Mouse (Mus musculus): ENCODE measurements around the gene Ces1c. TPM values are rescaled to one million over a fixed set of nuclear protein-coding genes. Genes with fewer than 3 reads are reported as not detected.

Ces1c gene
- polyA plus RNA-seq, 1 experiment: 1.5 TPM

- WGBS: 11% methylated on average over 2 of the region's 2 CpGs
- TF ChIP-seq CTCF (IDR thresholded peaks at IDR 0.05; ENCODE audit: extremely low read depth, insufficient read length, insufficient replicate concordance, low read depth, low read length): no peak
- TF ChIP-seq POLR2A (IDR thresholded peaks at IDR 0.05; ENCODE audit: low read depth, low read length): no peak
- H3K27ac ChIP-seq (ENCODE audit: insufficient read depth, low read depth, low read length): no peak overlapping the region
- H3K4me3 ChIP-seq (ENCODE audit: low read depth, low read length): no peak overlapping the region
- H3K4me1 ChIP-seq (ENCODE audit: control insufficient read depth, insufficient read depth, insufficient read length, low read length): no peaks in the 10 kb centered on the region
- H3K27me3 ChIP-seq (ENCODE audit: control insufficient read depth, insufficient read depth, low read length): no peaks in the 10 kb centered on the region; the same call in 1 of the 2 replicates
- H3K36me3 ChIP-seq (ENCODE audit: control insufficient read depth, insufficient read depth, low read length): no peaks in the 10 kb centered on the region
Observed at GRCm38 (mm10) chr8:93088686-93089122, 42.4 kb downstream of the Ces1c start.

GRCm38 (mm10) chr8:93088193-93088592 lies 42.9 kb downstream of the Ces1c start:
- H3K4me3 ChIP-seq (ENCODE audit: low read depth, low read length): no peak overlapping the region
- no peak for TF ChIP-seq CTCF (IDR thresholded peaks at IDR 0.05; ENCODE audit: extremely low read depth, insufficient read length, insufficient replicate concordance, low read depth, low read length)
- no peak for TF ChIP-seq POLR2A (IDR thresholded peaks at IDR 0.05; ENCODE audit: low read depth, low read length)
- no peak overlapping the region for H3K27ac ChIP-seq (ENCODE audit: insufficient read depth, low read depth, low read length)
- no peaks in the 10 kb centered on the region for H3K36me3 ChIP-seq (ENCODE audit: control insufficient read depth, insufficient read depth, low read length)
- no peaks in the 10 kb centered on the region for H3K4me1 ChIP-seq (ENCODE audit: control insufficient read depth, insufficient read depth, insufficient read length, low read length)
- WGBS: 38% methylated on average over 7 of the region's 7 CpGs
- no peaks in the 10 kb centered on the region; the same call in 1 of the 2 replicates for H3K27me3 ChIP-seq (ENCODE audit: control insufficient read depth, insufficient read depth, low read length)

GRCm38 (mm10) chr8:93079887-93080286 lies 51.2 kb downstream of the Ces1c start, which contains the start of gene Ces1b:
Gene Ces1b (minus strand): TSS chr8:93080017.
- Histone ChIP-seq H3K4me1 (ENCODE audit: control insufficient read depth, insufficient read depth, insufficient read length, low read length) (peaks cover 5% of the 10 kb centered on the region; the same call in 1 of the 2 replicates), H3K27me3 (ENCODE audit: control insufficient read depth, insufficient read depth, low read length) (no peaks in the 10 kb centered on the region; the same call in 1 of the 2 replicates), H3K27ac (ENCODE audit: insufficient read depth, low read depth, low read length) (no peak within 1 kb of the TSS), H3K4me3 (ENCODE audit: low read depth, low read length) (no peak within 1 kb of the TSS), H3K36me3 (ENCODE audit: control insufficient read depth, insufficient read depth, low read length) (no peaks in the 10 kb centered on the region)
- no peak for TF ChIP-seq CTCF (IDR thresholded peaks at IDR 0.05; ENCODE audit: extremely low read depth, insufficient read length, insufficient replicate concordance, low read depth, low read length)
- TF ChIP-seq POLR2A (IDR thresholded peaks at IDR 0.05; ENCODE audit: low read depth, low read length): no peak
- 20% methylated on average over 2 of the region's 2 CpGs for WGBS

- no peaks in the 10 kb centered on the region; the same call in 1 of the 2 replicates for H3K27me3 ChIP-seq (ENCODE audit: control insufficient read depth, insufficient read depth, low read length)
- no peak overlapping the region for H3K27ac ChIP-seq (ENCODE audit: insufficient read depth, low read depth, low read length)
- no peak for TF ChIP-seq CTCF (IDR thresholded peaks at IDR 0.05; ENCODE audit: extremely low read depth, insufficient read length, insufficient replicate concordance, low read depth, low read length)
- TF ChIP-seq POLR2A (IDR thresholded peaks at IDR 0.05; ENCODE audit: low read depth, low read length): no peak
- no peak overlapping the region for H3K4me3 ChIP-seq (ENCODE audit: low read depth, low read length)
- peaks cover 5% of the 10 kb centered on the region; the same call in 1 of the 2 replicates for H3K4me1 ChIP-seq (ENCODE audit: control insufficient read depth, insufficient read depth, insufficient read length, low read length)
- 43% methylated on average over 4 of the region's 4 CpGs for WGBS
- H3K36me3 ChIP-seq (ENCODE audit: control insufficient read depth, insufficient read depth, low read length): no peaks in the 10 kb centered on the region
Observed at GRCm38 (mm10) chr8:93075251-93075650, 55.8 kb downstream of the Ces1c start.

GRCm38 (mm10) chr8:93063416-93064117 lies 67.5 kb downstream of the Ces1c start:
- no peaks in the 10 kb centered on the region for H3K27me3 ChIP-seq (ENCODE audit: control insufficient read depth, insufficient read depth, low read length)
- H3K27ac ChIP-seq (ENCODE audit: insufficient read depth, low read depth, low read length): peak overlapping the region; percentile 59; the same call in 1 of the 2 replicates
- H3K4me3 ChIP-seq (ENCODE audit: low read depth, low read length): no peak overlapping the region
- H3K36me3 ChIP-seq (ENCODE audit: control insufficient read depth, insufficient read depth, low read length): no peaks in the 10 kb centered on the region
- WGBS: 26% methylated on average over 3 of the region's 3 CpGs
- TF ChIP-seq POLR2A (IDR thresholded peaks at IDR 0.05; ENCODE audit: low read depth, low read length) (no peak), CTCF (IDR thresholded peaks at IDR 0.05; ENCODE audit: extremely low read depth, insufficient read length, insufficient replicate concordance, low read depth, low read length) (no peak)
- peaks cover 3% of the 10 kb centered on the region; the same call in 1 of the 2 replicates for H3K4me1 ChIP-seq (ENCODE audit: control insufficient read depth, insufficient read depth, insufficient read length, low read length)

- 11% methylated on average over 2 of the region's 2 CpGs for WGBS
Observed at GRCm38 (mm10) chr8:93059185-93059584, 71.9 kb downstream of the Ces1c start.

GRCm38 (mm10) chr8:93055238-93055637 lies 75.8 kb downstream of the Ces1c start:
- 20% methylated on average over 2 of the region's 2 CpGs for WGBS
- Histone ChIP-seq H3K27me3 (ENCODE audit: control insufficient read depth, insufficient read depth, low read length) (no peaks in the 10 kb centered on the region), H3K4me1 (ENCODE audit: control insufficient read depth, insufficient read depth, insufficient read length, low read length) (peaks cover 4% of the 10 kb centered on the region; the same call in 1 of the 2 replicates), H3K4me3 (ENCODE audit: low read depth, low read length) (no peak overlapping the region), H3K27ac (ENCODE audit: insufficient read depth, low read depth, low read length) (no peak overlapping the region), H3K36me3 (ENCODE audit: control insufficient read depth, insufficient read depth, low read length) (no peaks in the 10 kb centered on the region)
- TF ChIP-seq CTCF (IDR thresholded peaks at IDR 0.05; ENCODE audit: extremely low read depth, insufficient read length, insufficient replicate concordance, low read depth, low read length): no peak
- no peak for TF ChIP-seq POLR2A (IDR thresholded peaks at IDR 0.05; ENCODE audit: low read depth, low read length)

More at GRCm38 (mm10) chr8:93059185-93059584, 71.9 kb downstream of the Ces1c start:
- peak; percentile 49; the same call in 1 of the 2 replicates for TF ChIP-seq CTCF (IDR thresholded peaks at IDR 0.05; ENCODE audit: extremely low read depth, insufficient read length, insufficient replicate concordance, low read depth, low read length)
- no peak for TF ChIP-seq POLR2A (IDR thresholded peaks at IDR 0.05; ENCODE audit: low read depth, low read length)
- H3K27me3 ChIP-seq (ENCODE audit: control insufficient read depth, insufficient read depth, low read length): no peaks in the 10 kb centered on the region
- H3K27ac ChIP-seq (ENCODE audit: insufficient read depth, low read depth, low read length): no peak overlapping the region
- no peaks in the 10 kb centered on the region for H3K36me3 ChIP-seq (ENCODE audit: control insufficient read depth, insufficient read depth, low read length)
- no peak overlapping the region for H3K4me3 ChIP-seq (ENCODE audit: low read depth, low read length)
- H3K4me1 ChIP-seq (ENCODE audit: control insufficient read depth, insufficient read depth, insufficient read length, low read length): peaks cover 8% of the 10 kb centered on the region; the same call in 1 of the 2 replicates

Other genes starting within 250 kb of the Ces1c start
- gene Capns2, start 229.9 kb downstream of the Ces1c start, polyA plus RNA-seq (2012; rRNA removed): not detected in 2 replicates
- gene Slc6a2, start 171.2 kb downstream of the Ces1c start, polyA plus RNA-seq (2012; rRNA removed): not detected in 2 replicates
- gene Ces1a, start 83.1 kb downstream of the Ces1c start, polyA plus RNA-seq (2012; rRNA removed): 0.05 TPM in 1 of 2 replicates, not detected in the other
- 0.18 TPM in 1 of 2 replicates, not detected in the other for gene Ces1b, start 51.3 kb downstream of the Ces1c start, polyA plus RNA-seq (2012; rRNA removed)
- 2.6 and 16.6 TPM in 2 replicates for gene Ces1d, start 66.6 kb upstream of the Ces1c start, polyA plus RNA-seq (2012; rRNA removed)
- 1.9 and 4.0 TPM in 2 replicates for gene Ces1e, start 98.3 kb upstream of the Ces1c start, polyA plus RNA-seq (2012; rRNA removed)
- gene Ces1f, start 148.5 kb upstream of the Ces1c start, polyA plus RNA-seq (2012; rRNA removed): 4.5 and 40.8 TPM in 2 replicates
- 0.34 and 2.1 TPM in 2 replicates for gene Ces1g, start 206.0 kb upstream of the Ces1c start, polyA plus RNA-seq (2012; rRNA removed)
- not detected in 2 replicates for gene Ces1h, start 248.4 kb upstream of the Ces1c start, polyA plus RNA-seq (2012; rRNA removed)